Mouse (Mus musculus) hindbrain, embryonic 15.5 days (tissue): ENCODE measurements at regions not wholly inside any gene's neighbourhood (a gene's known extent, or its start where the extent isn't known, plus 50 kb on each side); places are given as distances from the start of the nearest gene placed in this dataset.

Source experiments
- ATAC-seq: fragments of 200-750 bp; cut with Nextera tagmentation; 2 replicates; pipeline ENCODE4 v1.8.0; 2017; ENCODE audit warnings: low read depth, moderate number of reproducible peaks, moderate TSS enrichment; ENCODE audit not compliant: low FRiP score
- H3K27ac ChIP-seq: fragments of 300-500 bp; sonication (generic); replicated peaks from 2 replicates; pipeline ENCODE4 v1.5.1; 2015; ENCODE audit warnings: mild to moderate bottlenecking, inconsistent platforms
- H3K27me3 ChIP-seq: fragments of 300-500 bp; sonication (generic); 2 replicates; pipeline ENCODE4 v1.6.1; 2015; ENCODE audit warnings: control low read depth, inconsistent platforms
- H3K36me3 ChIP-seq: fragments of 300-500 bp; sonication (generic); 2 replicates; pipeline ENCODE4 v1.6.1; 2015; ENCODE audit warnings: control low read depth, inconsistent platforms
- H3K4me1 ChIP-seq: fragments of 300-500 bp; sonication (generic); replicated peaks from 2 replicates; pipeline ENCODE4 v1.6.1; 2015; ENCODE audit warnings: control low read depth, inconsistent platforms
- H3K4me2 ChIP-seq: fragments of 300-500 bp; sonication (generic); 2 replicates; pipeline ENCODE4 v1.6.1; 2015; ENCODE audit warnings: moderate library complexity, mild to moderate bottlenecking, inconsistent platforms
- H3K4me3 ChIP-seq: fragments of 300-500 bp; sonication (generic); 2 replicates; pipeline ENCODE4 v1.5.1; 2015; ENCODE audit warnings: mild to moderate bottlenecking, inconsistent platforms
- H3K9ac ChIP-seq: fragments of 300-500 bp; sonication (generic); 2 replicates; pipeline ENCODE4 v1.6.1; 2015; ENCODE audit warnings: inconsistent platforms
- H3K9me3 ChIP-seq: fragments of 300-500 bp; sonication (generic); 2 replicates; pipeline ENCODE4 v1.6.1; 2016; ENCODE audit warnings: control low read depth, inconsistent platforms
- WGBS: fragments of 180-500 bp; shearing (Covaris S2); methylation state at CpG from one replicate; pipeline ENCODE4 v1.1.7; 2015; 5-methylcytosine and 5-hydroxymethylcytosine counted together

- WGBS, result 52% methylated on average over 5 of the region's 5 CpGs
Measured at GRCm38 (mm10) chr1:122905331-122905730, 1140.0 kb downstream of the Dpp10 start.

GRCm38 (mm10) chr1:122889100-122889499, 1156.3 kb downstream of the Dpp10 start:
- no peak for ATAC-seq
- Histone ChIP-seq H3K9ac (no peak overlapping the region), H3K4me2 (no peak overlapping the region), H3K27ac (no peak overlapping the region), H3K4me3 (no peak overlapping the region), H3K4me1 (no peaks in the 10 kb centered on the region), H3K9me3 (no peaks in the 10 kb centered on the region), H3K36me3 (no peaks in the 10 kb centered on the region), H3K27me3 (no peaks in the 10 kb centered on the region)
- WGBS, result 77% methylated on average over 2 of the region's 2 CpGs

More at GRCm38 (mm10) chr1:122905331-122905730, 1140.0 kb downstream of the Dpp10 start:
- H3K4me2 ChIP-seq, result no peak overlapping the region
- H3K36me3 ChIP-seq, result no peaks in the 10 kb centered on the region
- H3K4me1 ChIP-seq, result no peaks in the 10 kb centered on the region
- no peak overlapping the region for H3K4me3 ChIP-seq
- no peak overlapping the region for H3K27ac ChIP-seq
- no peak overlapping the region for H3K9ac ChIP-seq
- ATAC-seq, result 0 out of 2 replicates have a peak, but pooled peaks have one; percentile 11
- no peaks in the 10 kb centered on the region for H3K27me3 ChIP-seq
- no peaks in the 10 kb centered on the region for H3K9me3 ChIP-seq

- no peak overlapping the region for H3K9ac ChIP-seq
- no peaks in the 10 kb centered on the region for H3K4me1 ChIP-seq
- H3K9me3 ChIP-seq, result no peaks in the 10 kb centered on the region
- H3K4me2 ChIP-seq, result no peak overlapping the region
- no peak overlapping the region for H3K27ac ChIP-seq
- ATAC-seq, result no peak
- H3K27me3 ChIP-seq, result no peaks in the 10 kb centered on the region
- H3K36me3 ChIP-seq, result no peaks in the 10 kb centered on the region
- no peak overlapping the region for H3K4me3 ChIP-seq
Measured at GRCm38 (mm10) chr1:122858995-122859394, 1186.4 kb downstream of the Dpp10 start.
